Mouse (Mus musculus) forebrain, embryonic 12.5 days (tissue): ENCODE data around the gene Gm20604. TPM values are rescaled to one million over a fixed set of nuclear protein-coding genes. Genes with fewer than 3 reads are reported as not detected.

Experiments
- ATAC-seq: fragments of 200-750 bp; cut with Nextera tagmentation; 2 replicates; pipeline ENCODE4 v1.8.0; 2017; ENCODE audit warnings: moderate TSS enrichment; ENCODE audit not compliant: low FRiP score
- H3K27ac ChIP-seq: fragments of 300-500 bp; sonication (generic); 2 replicates; pipeline ENCODE4 v1.5.1; 2016; ENCODE audit warnings: mild to moderate bottlenecking
- H3K27me3 ChIP-seq: fragments of 300-500 bp; sonication (generic); 2 replicates; pipeline ENCODE4 v1.6.1; 2016; ENCODE audit warnings: mild to moderate bottlenecking
- H3K36me3 ChIP-seq: fragments of 300-500 bp; sonication (generic); replicated peaks from 2 replicates; pipeline ENCODE4 v1.6.1; 2016; ENCODE audit warnings: mild to moderate bottlenecking
- H3K4me1 ChIP-seq: fragments of 300-500 bp; sonication (generic); 2 replicates; pipeline ENCODE4 v1.6.1; 2016
- H3K4me2 ChIP-seq: fragments of 300-500 bp; sonication (generic); 2 replicates; pipeline ENCODE4 v1.6.1; 2016; ENCODE audit warnings: mild to moderate bottlenecking, moderate library complexity
- H3K4me3 ChIP-seq: fragments of 300-500 bp; sonication (generic); replicated peaks from 2 replicates; pipeline ENCODE4 v1.5.1; 2016; ENCODE audit warnings: mild to moderate bottlenecking
- H3K9ac ChIP-seq: fragments of 300-500 bp; sonication (generic); 2 replicates; pipeline ENCODE4 v1.6.1; 2016; ENCODE audit warnings: mild to moderate bottlenecking
- H3K9me3 ChIP-seq: fragments of 300-500 bp; sonication (generic); 2 replicates; pipeline ENCODE4 v1.6.1; 2016
- WGBS: fragments of 180-500 bp; shearing (Covaris S2); methylation state at CpG from one replicate; pipeline ENCODE4 v1.1.7; 2016; 5-methylcytosine and 5-hydroxymethylcytosine counted together
- polyA plus RNA-seq: library from polyadenylated mRNA; unstranded; fragments of >200 nt; fragmentation: Nextera tagmentation; extraction: Ambion mirVana; gene quantifications from 2 replicates; pipeline ENCODE4 v1.2.1, GENCODE M21; 2016

Gene Gm20604
- 31.5 and 32.4 TPM in 2 replicates for polyA plus RNA-seq

DNA sequence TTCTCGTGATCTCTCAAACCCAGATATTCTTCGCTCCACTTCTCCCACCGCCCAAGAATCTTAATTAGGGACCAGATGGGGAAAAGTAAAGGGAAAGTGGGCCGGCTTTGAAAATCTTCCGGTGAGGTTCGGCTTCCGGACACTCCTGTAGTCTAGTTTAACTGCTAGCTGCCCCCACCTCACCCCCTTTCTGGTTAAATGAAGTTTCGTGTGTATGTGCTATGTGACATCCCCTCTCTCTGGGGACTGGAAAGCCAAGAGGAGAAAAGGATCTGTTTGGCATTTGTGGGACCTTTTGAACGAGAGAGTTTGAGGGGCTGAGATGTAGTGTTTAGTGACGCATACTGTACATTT, at the start of gene Gm20604:
TSS of gene Gm20604 (minus strand) at position 270 of the 354 bp plus-strand sequence.
- Histone ChIP-seq H3K9ac (peak within 1 kb of the TSS; percentile 82), H3K4me3 (peak within 1 kb of the TSS; percentile 70), H3K36me3 (peaks cover 12% of the 10 kb centered on the region; the same call in 1 of the 2 replicates), H3K27me3 (no peaks in the 10 kb centered on the region), H3K27ac (peak within 1 kb of the TSS; percentile 93), H3K4me2 (peak within 1 kb of the TSS; percentile 66), H3K4me1 (peaks cover 21% of the 10 kb centered on the region), H3K9me3 (no peaks in the 10 kb centered on the region)
- under 1% methylated on average over 10 of the region's 10 CpGs for WGBS
- ATAC-seq: no peak

DNA sequence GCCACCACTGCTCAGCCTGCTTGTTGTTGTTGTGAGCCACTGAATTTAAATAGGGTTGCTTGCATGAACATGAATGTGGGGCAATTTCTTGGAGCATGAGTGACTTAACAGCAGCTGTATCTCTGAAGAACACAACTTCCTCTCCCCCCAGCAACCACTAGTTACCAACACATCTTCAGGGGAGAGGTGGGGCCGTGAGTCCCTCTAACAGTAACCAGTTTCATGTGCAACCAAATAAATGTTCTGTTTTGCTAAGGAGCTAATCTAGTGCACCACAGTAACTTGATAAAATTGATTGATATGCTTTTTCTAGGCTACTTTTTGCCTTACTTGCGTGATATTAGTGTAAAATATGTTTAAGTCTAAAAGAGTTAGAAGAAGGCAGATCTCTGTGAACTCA, 41.1 kb upstream of the Gm20604 start:
- H3K4me1 ChIP-seq: no peaks in the 10 kb centered on the region
- H3K36me3 ChIP-seq: peaks cover 7% of the 10 kb centered on the region; the same call in 1 of the 2 replicates
- no peak overlapping the region for H3K4me3 ChIP-seq
- H3K9ac ChIP-seq: no peak overlapping the region
- H3K9me3 ChIP-seq: no peaks in the 10 kb centered on the region
- no peak overlapping the region for H3K4me2 ChIP-seq
- H3K27ac ChIP-seq: no peak overlapping the region
- 92% methylated on average over 2 of the region's 2 CpGs for WGBS
- no peaks in the 10 kb centered on the region for H3K27me3 ChIP-seq
- no peak for ATAC-seq

DNA sequence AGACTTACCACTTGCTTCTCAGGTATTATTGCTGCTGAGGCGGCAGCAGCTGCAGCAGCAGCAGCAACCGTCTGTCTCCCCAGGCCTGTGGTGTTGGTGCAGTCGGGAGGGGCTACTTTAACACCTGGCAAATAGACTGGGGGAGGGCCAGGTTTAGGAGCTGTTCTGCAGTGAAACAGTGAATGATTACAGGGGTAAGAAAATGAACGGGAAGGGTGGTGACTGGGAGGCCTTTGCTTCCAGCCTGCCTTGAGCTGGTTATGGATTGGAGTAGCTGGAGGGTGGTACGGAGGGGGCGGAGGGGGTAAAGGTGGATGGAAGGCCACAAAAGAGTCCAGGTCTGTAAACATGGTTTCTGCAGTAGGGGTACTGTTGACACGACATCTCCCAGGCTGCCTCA, 29.5 kb upstream of the Gm20604 start:
- 89% methylated on average over 7 of the region's 7 CpGs for WGBS
- H3K4me3 ChIP-seq: no peak overlapping the region
- H3K4me2 ChIP-seq: no peak overlapping the region
- no peaks in the 10 kb centered on the region for H3K9me3 ChIP-seq
- no peak overlapping the region for H3K27ac ChIP-seq
- ATAC-seq: no peak
- peaks cover 59% of the 10 kb centered on the region for H3K36me3 ChIP-seq
- H3K27me3 ChIP-seq: no peaks in the 10 kb centered on the region
- no peak overlapping the region for H3K9ac ChIP-seq
- H3K4me1 ChIP-seq: no peaks in the 10 kb centered on the region

DNA sequence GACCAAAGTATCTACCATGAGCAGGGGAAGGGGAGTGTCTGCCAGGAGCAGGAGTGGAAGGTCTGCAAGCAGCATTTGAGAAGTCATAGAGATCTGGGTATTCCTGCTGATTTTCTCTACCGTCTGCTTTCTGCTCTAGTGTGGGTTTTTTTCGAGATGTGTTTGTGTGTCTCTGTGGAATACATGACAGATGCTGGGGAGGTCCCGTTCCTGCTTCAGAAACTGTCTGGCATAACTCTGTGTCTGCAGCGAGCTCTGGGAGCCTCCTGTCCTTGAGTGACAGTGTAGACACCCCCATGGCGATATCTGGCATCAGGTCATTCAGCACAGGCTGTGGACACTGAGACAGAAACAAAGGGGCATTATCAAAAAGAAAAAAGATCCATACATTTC, 27.1 kb upstream of the Gm20604 start:
- H3K36me3 ChIP-seq: peaks cover 51% of the 10 kb centered on the region
- H3K27me3 ChIP-seq: no peaks in the 10 kb centered on the region
- H3K27ac ChIP-seq: no peak overlapping the region
- H3K9ac ChIP-seq: no peak overlapping the region
- no peaks in the 10 kb centered on the region for H3K9me3 ChIP-seq
- no peak overlapping the region for H3K4me2 ChIP-seq
- WGBS: 88% methylated on average over 5 of the region's 5 CpGs
- ATAC-seq: no peak
- H3K4me1 ChIP-seq: no peaks in the 10 kb centered on the region
- H3K4me3 ChIP-seq: no peak overlapping the region

DNA sequence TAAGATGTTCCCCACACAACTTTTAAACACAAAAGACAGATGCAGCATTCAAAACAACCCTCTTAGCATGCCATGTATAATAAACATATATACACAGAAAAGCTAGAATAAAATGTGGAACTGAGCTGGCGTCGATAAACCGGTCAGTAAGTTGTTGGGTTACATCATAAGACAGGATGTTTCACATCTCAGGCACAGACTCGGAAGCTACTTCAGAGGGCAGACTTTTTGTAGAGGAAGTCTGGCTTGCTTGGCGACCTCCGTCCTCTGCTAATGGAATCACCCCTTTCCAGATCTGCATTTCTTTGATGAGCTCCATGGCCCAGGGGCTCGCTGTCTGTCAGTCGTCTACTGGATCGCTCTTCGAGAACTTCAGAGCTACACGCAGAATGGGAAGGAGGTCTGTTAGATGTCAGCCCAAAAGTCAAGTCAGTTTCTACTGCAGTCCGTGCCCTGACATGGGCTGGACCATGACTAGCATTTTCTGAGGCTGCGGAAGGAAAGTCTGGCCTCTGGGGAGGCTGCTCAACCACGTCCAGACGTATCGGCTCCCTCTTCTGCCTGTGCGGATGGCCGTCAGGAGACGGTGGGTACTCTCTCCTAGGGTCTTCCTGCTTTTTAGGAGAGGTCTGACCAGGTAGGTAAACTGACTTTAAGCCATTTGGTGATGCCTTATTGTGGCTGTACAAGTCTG, 26.6 kb upstream of the Gm20604 start:
- Histone ChIP-seq H3K4me1 (no peaks in the 10 kb centered on the region), H3K36me3 (peaks cover 45% of the 10 kb centered on the region)

DNA sequence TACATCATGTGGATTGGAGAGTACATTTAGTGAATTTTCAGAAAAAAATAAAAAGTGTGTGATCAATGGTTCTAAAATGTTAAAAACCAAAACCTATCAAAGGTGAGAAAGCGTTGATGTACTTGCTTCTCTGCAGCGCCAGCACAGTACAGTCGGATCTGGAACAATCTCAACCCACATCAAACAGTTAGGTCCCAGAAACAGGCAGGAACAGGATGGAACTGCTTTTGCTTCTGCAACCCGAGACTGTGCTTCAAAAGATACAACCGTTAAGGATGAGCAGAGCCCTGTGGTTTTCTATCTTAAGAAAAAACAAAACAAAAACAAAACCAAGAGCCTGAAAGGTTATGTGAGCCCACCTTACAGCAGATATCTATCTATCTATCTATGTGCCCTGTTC, 24.4 kb upstream of the Gm20604 start:
- Histone ChIP-seq H3K9me3 (no peaks in the 10 kb centered on the region), H3K9ac (no peak overlapping the region), H3K4me1 (no peaks in the 10 kb centered on the region), H3K27me3 (no peaks in the 10 kb centered on the region), H3K4me2 (no peak overlapping the region), H3K4me3 (no peak overlapping the region), H3K27ac (no peak overlapping the region), H3K36me3 (peaks cover 32% of the 10 kb centered on the region)
- ATAC-seq: no peak
- whole genome bisulfite sequencing: 94% methylated on average over 5 of the region's 5 CpGs

More for the DNA sequence above, 26.6 kb upstream of the Gm20604 start:
- Histone ChIP-seq H3K27ac (no peak overlapping the region), H3K4me2 (no peak overlapping the region), H3K9ac (no peak overlapping the region), H3K4me3 (no peak overlapping the region), H3K9me3 (no peaks in the 10 kb centered on the region), H3K27me3 (no peaks in the 10 kb centered on the region)
- 93% methylated on average over 19 of the region's 19 CpGs for WGBS
- no peak for ATAC-seq

DNA sequence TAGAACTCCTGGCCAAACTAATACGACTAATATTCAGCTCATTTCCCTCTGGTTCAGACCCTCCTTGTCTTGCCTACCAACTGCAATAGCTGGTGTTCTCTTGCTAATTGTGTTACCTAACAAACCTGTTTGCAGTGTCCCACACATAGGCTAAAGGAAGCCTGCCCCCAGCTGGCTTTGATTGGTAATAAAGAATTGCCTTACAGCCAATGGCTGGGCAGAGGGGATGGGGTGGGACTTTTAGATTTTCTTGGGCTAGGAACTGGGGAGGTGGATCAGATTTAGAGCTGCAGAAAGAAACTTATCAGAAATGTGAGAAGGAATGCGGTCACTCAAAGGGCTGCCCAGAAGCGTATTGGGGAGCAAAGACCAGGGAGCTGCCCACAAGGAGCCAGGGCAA, 21.0 kb upstream of the Gm20604 start:
- Histone ChIP-seq H3K36me3 (peaks cover 47% of the 10 kb centered on the region), H3K9ac (no peak overlapping the region), H3K27me3 (no peaks in the 10 kb centered on the region), H3K9me3 (no peaks in the 10 kb centered on the region), H3K27ac (no peak overlapping the region), H3K4me1 (no peaks in the 10 kb centered on the region), H3K4me3 (no peak overlapping the region), H3K4me2 (no peak overlapping the region)
- ATAC-seq: no peak
- 66% methylated on average over 3 of the region's 3 CpGs for WGBS

DNA sequence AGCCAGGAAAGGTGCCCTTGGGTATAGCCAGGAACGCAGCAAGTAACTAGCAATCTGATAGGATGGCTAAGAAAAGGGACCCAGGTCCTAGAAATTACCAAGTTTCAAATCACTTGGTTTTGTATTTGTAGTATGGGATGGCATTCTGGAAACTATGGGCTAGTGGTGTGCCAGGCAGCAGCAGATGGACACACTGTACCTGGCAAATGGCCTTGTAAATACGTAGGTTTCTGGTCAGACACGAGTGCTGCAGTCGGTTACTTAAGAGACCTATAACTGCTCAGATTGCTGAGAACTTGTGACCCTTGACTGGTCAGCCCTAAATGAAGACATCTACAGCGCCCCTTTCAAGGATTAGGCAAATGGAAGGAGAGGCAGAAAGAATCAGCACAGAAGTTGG, 19.7 kb upstream of the Gm20604 start:
- no peak overlapping the region for H3K4me3 ChIP-seq
- WGBS: 87% methylated on average over 5 of the region's 5 CpGs
- H3K27me3 ChIP-seq: no peaks in the 10 kb centered on the region
- no peak overlapping the region for H3K27ac ChIP-seq
- no peak overlapping the region for H3K9ac ChIP-seq
- H3K4me1 ChIP-seq: no peaks in the 10 kb centered on the region
- H3K4me2 ChIP-seq: no peak overlapping the region
- no peak for ATAC-seq
- H3K9me3 ChIP-seq: no peaks in the 10 kb centered on the region
- H3K36me3 ChIP-seq: peaks cover 51% of the 10 kb centered on the region

DNA sequence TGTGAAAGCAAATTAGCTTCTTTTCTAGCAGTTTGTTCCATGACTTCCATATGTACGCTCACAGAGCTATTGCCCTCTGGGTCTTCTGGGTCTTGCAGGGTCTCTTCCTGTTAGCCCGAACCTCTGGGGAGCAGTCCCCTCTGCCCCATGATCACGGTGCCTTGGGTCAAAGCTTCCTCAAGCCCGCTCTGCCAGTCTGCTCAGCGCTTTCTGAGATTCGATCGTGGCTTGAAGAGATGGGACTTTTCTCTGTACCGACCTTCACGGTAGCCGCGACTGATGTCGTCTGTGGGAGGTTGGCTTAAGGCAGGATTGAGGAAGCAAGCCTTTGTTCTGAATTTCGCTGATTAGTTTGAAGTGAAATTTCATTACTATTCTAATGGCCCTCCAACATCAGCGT, 17.6 kb upstream of the Gm20604 start:
- peaks cover 60% of the 10 kb centered on the region for H3K36me3 ChIP-seq
- H3K4me3 ChIP-seq: no peak overlapping the region
- ATAC-seq: no peak
- no peaks in the 10 kb centered on the region for H3K9me3 ChIP-seq
- WGBS: 92% methylated on average over 14 of the region's 14 CpGs
- no peaks in the 10 kb centered on the region for H3K4me1 ChIP-seq
- no peaks in the 10 kb centered on the region for H3K27me3 ChIP-seq
- H3K9ac ChIP-seq: no peak overlapping the region
- H3K27ac ChIP-seq: no peak overlapping the region
- no peak overlapping the region for H3K4me2 ChIP-seq

DNA sequence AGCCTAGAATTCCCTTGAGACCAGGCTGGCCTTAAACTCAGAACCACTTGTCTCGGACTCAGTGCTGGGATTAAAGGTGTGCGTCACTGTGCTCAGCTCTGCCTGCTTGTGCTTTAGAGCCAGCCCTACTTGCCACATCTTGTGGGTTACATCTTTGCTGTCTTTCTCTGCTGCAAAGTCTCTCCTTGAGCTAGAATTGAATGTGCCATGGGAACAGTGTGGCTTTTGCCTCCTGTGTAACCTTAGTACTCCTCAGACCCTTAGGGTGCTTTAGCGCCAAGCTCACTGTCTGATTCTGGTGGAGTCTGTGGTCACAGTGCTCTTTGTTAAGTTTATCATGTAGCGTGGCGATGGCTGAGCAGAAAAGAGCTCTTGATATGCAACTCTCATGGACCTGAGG, 14.2 kb upstream of the Gm20604 start:
- H3K9me3 ChIP-seq: no peaks in the 10 kb centered on the region
- no peaks in the 10 kb centered on the region for H3K27me3 ChIP-seq
- no peak for ATAC-seq
- 95% methylated on average over 5 of the region's 5 CpGs for WGBS
- H3K9ac ChIP-seq: no peak overlapping the region
- H3K4me3 ChIP-seq: no peak overlapping the region
- H3K4me1 ChIP-seq: no peaks in the 10 kb centered on the region
- H3K4me2 ChIP-seq: no peak overlapping the region
- peaks cover 86% of the 10 kb centered on the region for H3K36me3 ChIP-seq
- H3K27ac ChIP-seq: no peak overlapping the region

DNA sequence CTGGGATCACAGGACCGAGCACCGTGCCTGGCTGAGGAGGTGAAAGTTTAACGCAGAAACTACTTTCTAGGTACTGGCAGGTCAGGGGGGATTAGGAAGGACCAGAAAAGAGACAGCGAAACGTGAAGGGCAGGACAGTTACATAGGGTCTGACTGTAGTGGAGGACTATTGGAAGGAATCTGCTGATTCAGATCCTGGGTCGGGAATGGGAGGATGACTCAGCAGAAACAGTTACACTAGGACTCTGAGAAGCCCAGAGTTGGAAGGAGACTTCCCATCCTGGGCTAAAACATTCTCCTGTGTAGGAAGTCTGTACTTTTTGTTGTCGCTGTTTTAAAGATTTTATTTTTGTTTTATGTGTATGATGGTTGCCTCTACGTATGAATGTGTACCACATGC, 13.1 kb upstream of the Gm20604 start:
- peaks cover 83% of the 10 kb centered on the region for H3K36me3 ChIP-seq
- no peaks in the 10 kb centered on the region for H3K4me1 ChIP-seq
- ATAC-seq: no peak
- H3K27ac ChIP-seq: no peak overlapping the region
- no peaks in the 10 kb centered on the region for H3K9me3 ChIP-seq
- H3K27me3 ChIP-seq: no peaks in the 10 kb centered on the region
- H3K4me3 ChIP-seq: no peak overlapping the region
- WGBS: 95% methylated on average over 8 of the region's 8 CpGs
- no peak overlapping the region for H3K4me2 ChIP-seq
- H3K9ac ChIP-seq: no peak overlapping the region

DNA sequence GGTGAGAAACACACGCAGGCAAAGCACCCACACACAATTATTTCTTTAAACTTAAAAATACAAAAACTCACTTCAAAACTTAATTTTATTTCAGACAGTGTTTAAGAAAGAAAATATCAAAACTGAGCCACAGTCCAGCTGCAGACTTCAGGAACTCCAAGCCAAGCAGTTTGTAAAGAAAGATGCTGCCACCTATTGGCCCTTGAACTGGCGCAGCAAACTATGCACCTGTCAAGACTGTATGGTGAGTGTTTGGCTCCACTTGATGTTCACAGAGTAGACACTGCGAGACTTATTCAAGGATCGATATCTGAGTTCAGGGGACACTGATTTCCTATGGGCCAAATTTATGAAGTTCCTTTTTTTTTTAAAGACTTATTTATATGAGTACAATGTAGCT, 10.5 kb upstream of the Gm20604 start:
- Histone ChIP-seq H3K27me3 (no peaks in the 10 kb centered on the region), H3K36me3 (peaks cover 82% of the 10 kb centered on the region), H3K9ac (no peak overlapping the region), H3K4me3 (no peak overlapping the region), H3K4me2 (no peak overlapping the region), H3K27ac (no peak overlapping the region), H3K9me3 (no peaks in the 10 kb centered on the region), H3K4me1 (no peaks in the 10 kb centered on the region)
- no peak for ATAC-seq
- 97% methylated on average over 4 of the region's 4 CpGs for WGBS

DNA sequence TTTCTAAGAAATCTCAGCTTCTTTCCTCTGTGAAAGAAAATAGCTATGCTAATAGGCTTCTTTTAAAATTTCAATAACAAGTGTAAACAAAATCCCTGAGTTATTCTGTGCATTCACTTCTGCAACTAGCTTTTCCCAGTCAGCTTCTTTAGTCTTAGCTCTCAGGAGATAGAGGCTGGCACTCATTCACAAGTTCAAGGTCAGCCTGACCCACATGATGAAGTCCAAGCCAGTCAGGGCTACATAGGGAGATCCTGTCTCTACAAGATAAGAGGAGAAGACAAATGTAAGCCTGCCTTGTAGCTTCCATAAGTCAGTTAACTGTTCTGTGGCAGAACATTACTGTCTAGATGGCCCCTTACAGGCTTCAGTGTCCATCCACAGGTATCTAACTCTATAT, 5.2 kb upstream of the Gm20604 start:
- no peaks in the 10 kb centered on the region for H3K27me3 ChIP-seq
- H3K4me3 ChIP-seq: no peak overlapping the region
- H3K36me3 ChIP-seq: peaks cover 46% of the 10 kb centered on the region
- no peak overlapping the region for H3K4me2 ChIP-seq
- ATAC-seq: no peak
- no peaks in the 10 kb centered on the region for H3K9me3 ChIP-seq
- H3K27ac ChIP-seq: no peak overlapping the region
- peaks cover 9% of the 10 kb centered on the region for H3K4me1 ChIP-seq
- no peak overlapping the region for H3K9ac ChIP-seq
